Mouse (Mus musculus): Measurements from ENCODE around the gene Ifi47. TPM values are rescaled to one million over a fixed set of nuclear protein-coding genes. Genes with fewer than 3 reads are reported as not detected.

The Ifi47 gene
- polyA plus RNA-seq, 1 experiment from 2014 or later = 2.1 TPM

DNA sequence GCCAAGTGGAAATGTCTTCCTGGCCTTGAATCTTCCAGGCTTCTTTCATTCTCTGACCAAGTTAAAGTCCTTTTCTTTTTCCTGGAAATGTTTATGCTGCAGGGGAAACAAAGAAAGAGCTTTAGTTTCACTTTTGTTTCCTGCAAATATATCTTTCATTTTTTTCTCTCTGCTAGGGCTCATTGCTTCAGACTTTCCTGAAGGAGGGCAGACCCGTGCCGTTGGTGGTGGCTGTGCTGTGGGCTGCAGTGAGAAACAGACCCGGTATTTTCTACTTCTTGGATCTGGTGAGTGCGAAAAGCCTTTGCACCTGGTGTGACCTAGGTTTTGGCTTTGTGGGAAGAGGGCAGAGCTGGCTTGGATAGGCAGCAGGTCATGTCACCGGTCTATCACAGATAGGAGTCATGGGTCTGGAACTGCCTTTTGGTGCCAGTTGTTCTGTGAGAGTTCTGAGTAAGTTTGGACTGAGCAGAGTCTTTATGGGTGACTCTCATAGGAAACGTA is 10.5 kb downstream of the Ifi47 start:
- H3K4me1 ChIP-seq (replicated peaks; ENCODE audit: control insufficient read depth, insufficient read depth, low read length) = peaks cover 14% of the 10 kb centered on the region; the same call in 1 of the 2 replicates
- 78% methylated on average over 6 of the region's 6 CpGs for WGBS
- peak; percentile 48 for DNase-seq (ENCODE audit: low spot score)
- no peak overlapping the region for H3K4me3 ChIP-seq (ENCODE audit: low read depth, low read length)
- no peaks in the 10 kb centered on the region for H3K36me3 ChIP-seq (ENCODE audit: control insufficient read depth, insufficient read depth, low read length)
- H3K27ac ChIP-seq (ENCODE audit: low read depth) = no peak overlapping the region
- no peak overlapping the region for H3K9ac ChIP-seq (ENCODE audit: low read length)
- no peaks in the 10 kb centered on the region for H3K9me3 ChIP-seq (ENCODE audit: control insufficient read depth, low read length)
- H3K4me2 ChIP-seq (ENCODE audit: low read length) = no peak overlapping the region; the same call in 1 of the 2 replicates
- ATAC-seq (replicated peaks; ENCODE audit: low FRiP score, low TSS enrichment, low read depth) = no peak
- H3K27me3 ChIP-seq (replicated peaks; ENCODE audit: control insufficient read depth, insufficient read depth, low read length) = no peaks in the 10 kb centered on the region

DNA sequence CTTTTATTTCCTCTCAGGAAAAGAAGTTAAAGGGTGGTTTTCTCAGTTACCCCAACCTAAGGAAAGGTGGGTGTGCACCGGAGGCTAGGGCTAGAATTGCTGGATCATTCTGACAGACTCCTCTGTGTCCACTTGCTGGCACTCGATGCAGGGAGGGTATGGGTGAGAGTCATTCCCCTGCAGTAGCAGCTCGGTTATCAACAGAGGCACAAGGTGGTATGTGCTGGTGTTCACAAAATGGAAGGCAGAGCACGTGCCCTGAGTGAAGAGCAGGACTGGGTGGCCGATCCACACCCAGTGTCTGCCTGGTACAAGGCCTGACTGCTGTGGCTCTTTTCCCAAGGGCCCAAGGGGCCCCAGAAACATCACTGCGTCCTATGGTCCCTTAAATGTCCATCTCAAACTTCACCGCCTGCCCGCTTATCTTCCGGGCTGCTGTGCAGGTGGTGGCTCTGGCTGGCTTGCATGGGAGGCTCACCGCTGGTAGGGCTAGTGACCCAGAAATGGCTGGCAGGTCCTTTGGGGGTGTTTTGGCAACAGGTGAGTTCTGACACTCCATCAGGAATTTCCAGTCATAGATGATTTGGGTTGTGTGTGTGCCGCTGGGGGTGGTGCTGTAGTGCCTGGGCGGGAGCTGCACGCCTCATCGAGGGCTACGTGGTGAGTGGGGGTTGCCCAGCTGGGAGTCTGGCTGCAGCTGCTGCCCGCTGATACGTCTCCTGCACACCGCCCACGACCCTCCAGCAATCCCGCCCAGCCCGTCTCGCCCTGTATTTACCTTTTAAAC is 11.6 kb downstream of the Ifi47 start:
- no peaks in the 10 kb centered on the region for H3K36me3 ChIP-seq (ENCODE audit: control insufficient read depth, insufficient read depth, low read length)
- no peak overlapping the region for H3K4me3 ChIP-seq (ENCODE audit: low read depth, low read length)
- H3K27ac ChIP-seq (ENCODE audit: low read depth) = no peak overlapping the region
- ATAC-seq (replicated peaks; ENCODE audit: low FRiP score, low TSS enrichment, low read depth) = peak; percentile 70
- H3K4me1 ChIP-seq (replicated peaks; ENCODE audit: control insufficient read depth, insufficient read depth, low read length) = peaks cover 14% of the 10 kb centered on the region; the same call in 1 of the 2 replicates
- H3K4me2 ChIP-seq (ENCODE audit: low read length) = peak overlapping the region; percentile 39
- no peaks in the 10 kb centered on the region for H3K9me3 ChIP-seq (ENCODE audit: control insufficient read depth, low read length)
- no peaks in the 10 kb centered on the region for H3K27me3 ChIP-seq (replicated peaks; ENCODE audit: control insufficient read depth, insufficient read depth, low read length)
- no peak overlapping the region for H3K9ac ChIP-seq (ENCODE audit: low read length)
- DNase-seq (ENCODE audit: low spot score) = peak; percentile 57
- WGBS = 38% methylated on average over 22 of the region's 22 CpGs

- H3K9ac ChIP-seq (ENCODE audit: low read length) = no peak overlapping the region
- no peaks in the 10 kb centered on the region for H3K9me3 ChIP-seq (ENCODE audit: control insufficient read depth, low read length)
- no peak overlapping the region for H3K4me3 ChIP-seq (ENCODE audit: low read depth, low read length)
- WGBS = 84% methylated on average over 5 of the region's 5 CpGs
- H3K27ac ChIP-seq (ENCODE audit: low read depth) = no peak overlapping the region
- peak; percentile 41; the same call in 1 of the 2 replicates for ATAC-seq (replicated peaks; ENCODE audit: low FRiP score, low TSS enrichment, low read depth)
- no peak overlapping the region for H3K4me2 ChIP-seq (ENCODE audit: low read length)
- no peaks in the 10 kb centered on the region for H3K36me3 ChIP-seq (ENCODE audit: control insufficient read depth, insufficient read depth, low read length)
- peak; percentile 47 for DNase-seq (ENCODE audit: low spot score)
- H3K27me3 ChIP-seq (replicated peaks; ENCODE audit: control insufficient read depth, insufficient read depth, low read length) = no peaks in the 10 kb centered on the region
- peaks cover 14% of the 10 kb centered on the region; the same call in 1 of the 2 replicates for H3K4me1 ChIP-seq (replicated peaks; ENCODE audit: control insufficient read depth, insufficient read depth, low read length)
These were observed 12.7 kb downstream of the Ifi47 start for GRCm38 (mm10) chr11:49088990-49089652.

DNA sequence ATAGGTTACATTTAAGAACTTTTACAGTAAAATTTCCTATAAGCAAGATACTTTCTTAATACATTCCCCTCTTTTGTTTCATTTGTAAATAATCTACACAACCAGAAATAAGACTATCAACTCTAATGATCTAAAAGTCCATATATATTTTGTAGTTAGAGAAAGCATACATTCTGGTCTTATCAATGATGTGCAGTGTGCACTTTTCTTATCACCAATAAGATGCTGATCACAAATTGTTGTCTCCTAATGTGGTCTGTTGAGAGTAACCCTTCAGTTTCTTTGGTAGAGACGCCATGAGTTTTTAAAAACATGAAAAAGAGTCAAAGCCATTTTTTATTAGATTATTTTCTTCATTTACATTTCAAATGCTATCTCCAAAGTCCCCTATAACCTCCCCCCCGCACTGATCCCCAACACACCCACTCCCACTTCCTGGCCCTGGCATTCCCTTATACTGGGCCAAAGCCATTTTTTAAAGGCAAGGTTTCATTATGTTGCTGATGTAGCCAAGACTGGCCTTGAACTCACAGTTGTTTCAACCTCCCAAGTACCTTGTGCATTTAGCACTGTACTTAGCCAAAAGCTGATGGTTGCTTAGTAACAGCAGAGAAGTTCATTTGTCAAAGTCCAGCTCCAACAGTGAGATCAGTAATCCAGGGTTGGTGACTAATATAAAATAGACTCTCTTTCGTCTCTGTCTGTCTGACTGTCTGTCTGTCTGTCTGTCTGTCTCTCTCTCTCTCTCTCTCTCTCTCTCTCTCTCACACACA is 13.5 kb downstream of the Ifi47 start:
- H3K4me3 ChIP-seq (ENCODE audit: low read depth, low read length) = no peak overlapping the region
- H3K27ac ChIP-seq (ENCODE audit: low read depth) = no peak overlapping the region
- no peaks in the 10 kb centered on the region for H3K36me3 ChIP-seq (ENCODE audit: control insufficient read depth, insufficient read depth, low read length)
- no peaks in the 10 kb centered on the region for H3K9me3 ChIP-seq (ENCODE audit: control insufficient read depth, low read length)
- peaks cover 11% of the 10 kb centered on the region; the same call in 1 of the 2 replicates for H3K4me1 ChIP-seq (replicated peaks; ENCODE audit: control insufficient read depth, insufficient read depth, low read length)
- ATAC-seq (replicated peaks; ENCODE audit: low FRiP score, low TSS enrichment, low read depth) = no peak
- no peaks in the 10 kb centered on the region for H3K27me3 ChIP-seq (replicated peaks; ENCODE audit: control insufficient read depth, insufficient read depth, low read length)
- 68% methylated on average over 3 of the region's 3 CpGs for WGBS
- no peak overlapping the region for H3K9ac ChIP-seq (ENCODE audit: low read length)
- H3K4me2 ChIP-seq (ENCODE audit: low read length) = no peak overlapping the region
- no peak for DNase-seq (ENCODE audit: low spot score)

DNA sequence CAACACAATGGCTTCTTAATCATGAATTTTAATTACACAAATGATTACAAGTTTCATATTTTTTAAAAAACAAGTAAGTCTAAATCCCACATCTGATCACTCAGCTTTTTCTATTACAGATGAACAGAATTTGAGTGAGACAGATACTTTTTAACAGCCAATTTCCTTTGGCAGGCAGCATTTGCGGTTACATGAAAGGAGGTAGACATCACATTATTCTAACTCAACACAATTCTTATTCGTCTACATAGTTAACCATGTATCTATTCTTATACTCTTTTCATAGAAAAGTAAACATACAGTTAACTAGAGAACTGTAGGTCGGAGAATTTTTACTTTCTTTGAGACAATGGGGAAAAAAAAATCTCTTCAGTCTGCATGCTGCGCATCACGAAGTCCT is 14.2 kb downstream of the Ifi47 start:
- Histone ChIP-seq H3K27ac (ENCODE audit: low read depth) (no peak overlapping the region), H3K4me1 (replicated peaks; ENCODE audit: control insufficient read depth, insufficient read depth, low read length) (peaks cover 11% of the 10 kb centered on the region; the same call in 1 of the 2 replicates), H3K9me3 (ENCODE audit: control insufficient read depth, low read length) (no peaks in the 10 kb centered on the region), H3K4me2 (ENCODE audit: low read length) (no peak overlapping the region), H3K27me3 (replicated peaks; ENCODE audit: control insufficient read depth, insufficient read depth, low read length) (no peaks in the 10 kb centered on the region), H3K36me3 (ENCODE audit: control insufficient read depth, insufficient read depth, low read length) (no peaks in the 10 kb centered on the region), H3K9ac (ENCODE audit: low read length) (no peak overlapping the region), H3K4me3 (ENCODE audit: low read depth, low read length) (no peak overlapping the region)
- no peak for DNase-seq (ENCODE audit: low spot score)
- no peak for ATAC-seq (replicated peaks; ENCODE audit: low FRiP score, low TSS enrichment, low read depth)
- WGBS = 87% methylated on average over 5 of the region's 5 CpGs

DNA sequence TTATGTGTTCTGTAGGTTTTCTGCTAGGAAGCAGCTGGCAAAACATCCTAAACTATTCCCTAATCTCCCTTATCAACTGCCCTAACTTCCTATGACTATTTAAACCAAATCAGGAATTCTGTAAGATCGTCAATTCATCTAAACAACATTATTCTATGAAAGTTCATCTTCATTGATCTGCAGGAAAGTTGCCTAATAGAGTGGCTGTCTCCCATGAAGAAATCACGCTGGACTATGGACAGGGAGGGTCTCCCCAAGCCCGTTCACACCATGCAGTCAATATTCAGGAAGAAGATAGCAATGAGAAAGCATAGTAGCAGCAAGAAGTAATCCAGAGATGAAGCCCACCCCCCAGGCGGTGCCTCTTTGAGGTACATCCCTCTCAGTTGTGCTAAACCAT is 14.8 kb downstream of the Ifi47 start:
- Histone ChIP-seq H3K4me1 (replicated peaks; ENCODE audit: control insufficient read depth, insufficient read depth, low read length) (peaks cover 11% of the 10 kb centered on the region; the same call in 1 of the 2 replicates), H3K36me3 (ENCODE audit: control insufficient read depth, insufficient read depth, low read length) (no peaks in the 10 kb centered on the region), H3K4me3 (ENCODE audit: low read depth, low read length) (no peak overlapping the region), H3K27ac (ENCODE audit: low read depth) (no peak overlapping the region), H3K27me3 (replicated peaks; ENCODE audit: control insufficient read depth, insufficient read depth, low read length) (no peaks in the 10 kb centered on the region), H3K9ac (ENCODE audit: low read length) (no peak overlapping the region), H3K9me3 (ENCODE audit: control insufficient read depth, low read length) (no peaks in the 10 kb centered on the region), H3K4me2 (ENCODE audit: low read length) (no peak overlapping the region)
- DNase-seq (ENCODE audit: low spot score) (peak; percentile 49), ATAC-seq (replicated peaks; ENCODE audit: low FRiP score, low TSS enrichment, low read depth) (no peak)
- 78% methylated on average over 4 of the region's 4 CpGs for WGBS

GRCm38 (mm10) chr11:49092053-49092586 is 15.7 kb downstream of the Ifi47 start:
- no peaks in the 10 kb centered on the region for H3K9me3 ChIP-seq (ENCODE audit: control insufficient read depth, low read length)
- H3K36me3 ChIP-seq (ENCODE audit: control insufficient read depth, insufficient read depth, low read length) = no peaks in the 10 kb centered on the region
- ATAC-seq (replicated peaks; ENCODE audit: low FRiP score, low TSS enrichment, low read depth) (no peak), DNase-seq (ENCODE audit: low spot score) (peak; percentile 42)
- no peak overlapping the region for H3K4me2 ChIP-seq (ENCODE audit: low read length)
- H3K4me1 ChIP-seq (replicated peaks; ENCODE audit: control insufficient read depth, insufficient read depth, low read length) = peaks cover 11% of the 10 kb centered on the region; the same call in 1 of the 2 replicates
- no peak overlapping the region for H3K9ac ChIP-seq (ENCODE audit: low read length)
- 91% methylated on average over 1 of the region's 1 CpGs for WGBS
- H3K4me3 ChIP-seq (ENCODE audit: low read depth, low read length) = no peak overlapping the region
- no peaks in the 10 kb centered on the region for H3K27me3 ChIP-seq (replicated peaks; ENCODE audit: control insufficient read depth, insufficient read depth, low read length)
- H3K27ac ChIP-seq (ENCODE audit: low read depth) = no peak overlapping the region

DNA sequence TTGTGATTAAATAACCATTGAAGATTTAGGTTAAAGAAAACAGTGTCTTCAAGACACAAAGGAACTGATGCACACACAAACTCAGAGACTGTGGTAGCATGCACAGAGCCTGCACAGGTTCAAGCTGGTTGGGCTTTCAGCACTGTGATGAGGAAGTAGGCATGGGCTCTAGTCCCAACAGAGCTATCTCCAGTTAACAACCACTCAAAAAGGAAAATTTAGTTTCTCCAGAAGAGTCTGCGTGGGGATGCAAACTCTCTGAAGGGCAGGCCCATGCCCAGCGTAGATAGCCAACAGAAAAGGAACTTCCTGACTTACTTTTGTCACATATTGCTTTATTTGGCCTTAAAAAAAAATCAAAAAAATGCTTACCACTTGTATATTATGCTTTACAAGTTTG is 16.4 kb downstream of the Ifi47 start:
- Histone ChIP-seq H3K9ac (ENCODE audit: low read length) (no peak overlapping the region), H3K27ac (ENCODE audit: low read depth) (no peak overlapping the region), H3K4me1 (replicated peaks; ENCODE audit: control insufficient read depth, insufficient read depth, low read length) (peaks cover 9% of the 10 kb centered on the region; the same call in 1 of the 2 replicates), H3K9me3 (ENCODE audit: control insufficient read depth, low read length) (no peaks in the 10 kb centered on the region), H3K4me2 (ENCODE audit: low read length) (no peak overlapping the region), H3K27me3 (replicated peaks; ENCODE audit: control insufficient read depth, insufficient read depth, low read length) (no peaks in the 10 kb centered on the region), H3K4me3 (ENCODE audit: low read depth, low read length) (no peak overlapping the region), H3K36me3 (ENCODE audit: control insufficient read depth, insufficient read depth, low read length) (no peaks in the 10 kb centered on the region)
- DNase-seq (ENCODE audit: low spot score) (no peak), ATAC-seq (replicated peaks; ENCODE audit: low FRiP score, low TSS enrichment, low read depth) (no peak)
- 87% methylated on average over 2 of the region's 2 CpGs for WGBS
